Mouse (Mus musculus) macrophage (primary cell): ENCODE data around the gene Kif6. TPM values are rescaled to one million over a fixed set of nuclear protein-coding genes. Genes with fewer than 3 reads are reported as not detected.

Experiments used
- H3K27ac ChIP-seq: fragments of 350-480 bp; formaldehyde crosslinking; 2 replicates; pipeline ENCODE4 v1.9.0; 2021
- H3K36me3 ChIP-seq: fragments of 350-480 bp; formaldehyde crosslinking; 2 replicates; pipeline ENCODE4 v1.9.0; 2021; ENCODE audit errors: inconsistent target
- H3K4me3 ChIP-seq: fragments of 350-480 bp; formaldehyde crosslinking; 2 replicates; pipeline ENCODE4 v1.9.0; 2021; ENCODE audit errors: inconsistent target
- H3K79me2 ChIP-seq: fragments of 350-480 bp; formaldehyde crosslinking; 2 replicates; pipeline ENCODE4 v1.9.0; 2021; ENCODE audit errors: inconsistent target
- WGBS: methylation state at CpG from one replicate; pipeline ENCODE4 v1.1.7; 2026; ENCODE audit warnings: inconsistent platforms; ENCODE audit not compliant: missing documents; 5-methylcytosine and 5-hydroxymethylcytosine counted together
- polyA plus RNA-seq: library from polyadenylated mRNA; stranded (reverse); fragments of 250-400 nt; gene quantifications from 3 replicates; pipeline ENCODE4 v1.2.4, GENCODE M21; 2018; ENCODE audit warnings: inconsistent platforms

Kif6 gene
- polyA plus RNA-seq, 1 experiment from 2014 or later: not detected

DNA sequence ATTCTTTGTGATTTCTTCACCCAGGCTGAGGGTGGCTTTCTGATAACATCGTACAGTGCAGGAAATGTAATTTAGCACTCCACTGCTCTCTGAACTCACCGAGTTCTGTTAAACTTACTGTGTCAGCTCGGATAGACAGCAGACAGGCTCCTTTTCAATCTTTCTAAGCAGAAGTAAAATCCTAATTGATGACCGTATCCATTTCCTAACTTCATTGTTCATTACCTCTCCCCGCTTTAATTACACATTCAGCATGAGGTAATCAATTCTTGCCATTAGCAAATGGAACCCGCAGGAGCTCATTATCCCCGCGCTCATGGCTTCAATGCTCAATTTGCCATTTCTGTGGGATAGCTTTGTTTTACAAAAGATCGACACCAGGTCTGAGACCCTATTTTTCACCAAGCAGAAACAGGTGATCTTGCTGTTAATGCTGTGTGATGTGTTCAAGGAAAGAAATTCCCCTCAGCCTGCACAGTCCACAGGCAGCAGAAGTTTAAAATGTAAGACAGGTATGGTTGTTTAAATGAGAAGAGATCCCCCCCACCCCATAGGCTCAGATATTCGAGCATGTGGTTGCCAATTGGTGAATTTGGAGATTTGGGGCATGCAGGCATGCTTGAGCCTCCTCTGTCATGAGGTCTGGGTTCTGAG is 152.9 kb downstream of the Kif6 start:
- H3K27ac ChIP-seq: no peak overlapping the region
- no peak overlapping the region for H3K4me3 ChIP-seq
- WGBS: 74% methylated on average over 10 of the region's 10 CpGs
- no peaks in the 10 kb centered on the region for H3K79me2 ChIP-seq
- H3K36me3 ChIP-seq: no peaks in the 10 kb centered on the region

DNA sequence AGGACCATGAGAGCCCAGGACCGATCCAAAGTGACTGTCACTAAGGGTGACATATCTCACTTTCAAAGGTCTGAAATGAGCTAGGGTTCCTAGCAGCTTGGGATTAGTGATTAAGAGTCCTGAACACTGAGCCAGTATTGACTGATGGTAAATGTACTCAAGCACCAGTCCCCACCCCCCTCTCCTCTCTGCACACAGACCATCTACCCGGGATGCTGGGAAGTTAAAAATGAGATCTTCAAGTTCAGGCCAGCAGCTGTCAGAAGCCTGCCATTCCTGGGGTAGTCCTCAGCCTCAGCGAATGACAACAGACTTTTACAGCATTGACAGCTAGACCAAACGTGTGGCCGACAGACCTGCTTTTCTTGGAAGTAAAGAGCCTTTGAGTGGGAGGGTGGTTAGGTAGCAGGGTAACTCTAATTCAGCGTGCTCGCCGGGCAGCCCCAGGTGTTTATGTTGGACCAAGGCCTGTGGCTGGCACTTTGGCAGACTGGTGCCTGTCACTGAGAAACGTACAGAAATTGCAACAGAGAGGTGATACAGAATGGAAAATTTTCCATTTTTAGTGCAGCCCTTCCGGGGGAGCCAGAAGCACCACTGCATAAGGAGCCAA is 156.9 kb downstream of the Kif6 start:
- 84% methylated on average over 10 of the region's 10 CpGs for WGBS
- H3K36me3 ChIP-seq: no peaks in the 10 kb centered on the region
- no peak overlapping the region for H3K4me3 ChIP-seq

DNA sequence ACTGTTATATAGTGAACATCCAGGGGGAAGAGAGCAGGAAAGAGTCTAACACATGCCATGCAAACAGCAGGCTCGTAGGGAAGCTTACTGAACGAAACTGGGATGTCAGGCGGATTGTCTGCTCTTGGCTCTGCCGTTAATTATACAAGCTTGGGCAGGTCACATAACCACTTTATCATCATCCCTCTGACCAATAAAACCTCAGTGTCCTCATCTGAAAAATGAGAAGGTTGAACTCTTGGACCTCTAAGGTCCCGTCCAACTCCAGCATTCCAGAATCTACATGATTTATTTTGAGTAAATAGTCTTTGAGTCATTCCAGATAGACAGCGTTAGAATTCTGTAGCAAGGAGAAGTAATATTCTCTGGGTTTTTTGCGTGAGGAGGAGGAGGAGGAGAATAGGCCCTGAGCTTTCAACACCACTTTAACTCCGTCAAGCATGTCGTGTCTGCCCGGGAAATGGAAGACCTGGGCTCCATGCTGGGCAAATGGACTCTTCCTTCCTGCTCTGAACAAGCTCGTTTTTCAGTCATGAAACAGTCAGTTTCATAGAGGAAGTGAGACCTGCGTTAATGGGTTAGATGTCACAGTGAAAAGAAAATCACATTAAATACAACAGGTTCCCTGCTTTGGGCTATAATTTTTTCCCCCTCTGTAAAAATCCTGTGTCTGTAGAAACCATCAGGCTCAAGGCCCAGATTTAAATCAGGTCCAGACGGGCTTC is 162.3 kb downstream of the Kif6 start:
- no peaks in the 10 kb centered on the region for H3K79me2 ChIP-seq
- no peaks in the 10 kb centered on the region for H3K36me3 ChIP-seq
- WGBS: 60% methylated on average over 13 of the region's 13 CpGs
- no peak overlapping the region for H3K27ac ChIP-seq
- H3K4me3 ChIP-seq: no peak overlapping the region

More for the DNA sequence above, 156.9 kb downstream of the Kif6 start:
- H3K79me2 ChIP-seq: no peaks in the 10 kb centered on the region
- no peak overlapping the region for H3K27ac ChIP-seq

DNA sequence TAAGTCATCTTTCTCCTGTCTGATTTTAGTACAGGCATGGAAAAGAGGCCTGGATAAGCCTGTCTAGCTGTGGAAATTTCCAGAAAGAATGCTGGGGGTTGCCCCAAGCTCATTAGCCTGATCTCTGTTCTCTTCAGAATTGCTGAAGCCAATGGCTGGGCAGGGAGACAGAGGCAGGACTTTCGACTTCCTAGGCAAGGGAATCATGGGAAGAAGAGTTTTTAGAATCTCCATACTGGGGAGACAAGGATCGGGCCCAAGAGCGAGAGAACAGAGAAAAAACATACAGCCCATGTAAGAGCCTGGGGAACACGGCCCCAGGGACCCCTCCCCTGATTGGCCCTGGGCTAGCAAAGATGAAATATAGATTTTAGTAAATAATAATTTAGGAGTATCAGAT is 164.1 kb downstream of the Kif6 start:
- 94% methylated on average over 4 of the region's 4 CpGs for WGBS
- Histone ChIP-seq H3K4me3 (no peak overlapping the region), H3K36me3 (no peaks in the 10 kb centered on the region), H3K27ac (no peak overlapping the region), H3K79me2 (no peaks in the 10 kb centered on the region)

DNA sequence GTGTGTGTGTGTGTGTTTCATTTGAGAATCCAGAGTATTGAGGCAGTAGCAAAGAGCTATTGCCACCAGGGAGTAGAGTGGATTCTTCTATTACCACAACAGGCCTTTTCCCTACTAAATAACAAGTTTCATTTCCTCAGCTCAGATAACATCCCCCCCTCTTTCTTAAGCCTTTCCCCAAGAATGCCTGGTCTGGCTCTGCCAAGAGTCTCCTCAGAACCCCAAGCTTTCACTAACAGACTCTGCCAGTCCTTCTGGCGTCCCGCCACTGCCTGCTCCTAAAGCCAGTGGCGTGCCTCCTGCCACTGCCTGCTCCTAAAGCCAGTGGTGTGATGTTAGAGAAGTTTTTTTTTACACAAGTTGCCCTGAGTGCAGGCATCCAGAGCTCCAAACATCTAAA is 164.6 kb downstream of the Kif6 start:
- Histone ChIP-seq H3K79me2 (no peaks in the 10 kb centered on the region), H3K4me3 (no peak overlapping the region), H3K27ac (no peak overlapping the region), H3K36me3 (no peaks in the 10 kb centered on the region)
- WGBS: 88% methylated on average over 3 of the region's 3 CpGs

DNA sequence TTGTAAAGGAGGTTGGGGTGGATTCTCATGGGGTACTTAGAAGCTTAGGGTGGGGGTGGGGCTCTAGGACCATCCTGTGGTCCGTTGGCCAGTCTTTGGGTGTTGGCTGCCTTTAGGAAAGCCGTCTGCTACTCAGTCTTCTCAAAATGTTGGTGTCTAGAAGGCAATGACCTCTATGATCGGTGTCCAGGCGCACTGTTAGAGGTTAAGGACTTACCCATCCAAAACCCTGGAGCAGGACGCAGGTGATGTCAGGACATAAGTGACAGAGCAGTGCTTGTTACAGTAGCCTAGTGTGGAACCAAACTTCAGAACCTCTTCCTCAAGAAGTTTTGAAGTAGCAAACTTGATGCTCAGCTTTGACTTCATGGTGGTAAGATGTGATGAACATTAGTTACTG is 170.9 kb downstream of the Kif6 start:
- no peaks in the 10 kb centered on the region for H3K79me2 ChIP-seq
- no peak overlapping the region for H3K27ac ChIP-seq
- H3K4me3 ChIP-seq: no peak overlapping the region
- 80% methylated on average over 5 of the region's 5 CpGs for WGBS
- no peaks in the 10 kb centered on the region for H3K36me3 ChIP-seq

DNA sequence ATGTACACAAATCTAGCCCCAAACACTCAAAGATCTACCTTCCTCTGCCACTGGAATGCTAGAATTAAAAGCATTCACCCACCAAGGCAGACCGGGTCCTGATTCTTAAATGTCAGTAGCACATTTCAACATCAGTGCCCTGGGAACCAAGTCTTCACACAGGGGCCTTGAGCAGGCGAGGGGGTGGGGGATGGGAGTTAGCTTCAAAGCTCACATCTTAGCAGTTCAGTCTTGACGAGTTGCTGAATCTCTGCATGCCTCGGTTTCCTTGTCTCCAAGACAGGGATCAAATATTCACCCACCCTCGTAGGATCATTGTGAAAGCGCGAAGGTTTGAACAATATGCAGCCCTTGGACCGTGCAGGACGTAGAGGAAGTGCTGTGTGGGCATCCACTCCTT is 172.4 kb downstream of the Kif6 start:
- 79% methylated on average over 9 of the region's 9 CpGs for WGBS
- no peak overlapping the region for H3K4me3 ChIP-seq

DNA sequence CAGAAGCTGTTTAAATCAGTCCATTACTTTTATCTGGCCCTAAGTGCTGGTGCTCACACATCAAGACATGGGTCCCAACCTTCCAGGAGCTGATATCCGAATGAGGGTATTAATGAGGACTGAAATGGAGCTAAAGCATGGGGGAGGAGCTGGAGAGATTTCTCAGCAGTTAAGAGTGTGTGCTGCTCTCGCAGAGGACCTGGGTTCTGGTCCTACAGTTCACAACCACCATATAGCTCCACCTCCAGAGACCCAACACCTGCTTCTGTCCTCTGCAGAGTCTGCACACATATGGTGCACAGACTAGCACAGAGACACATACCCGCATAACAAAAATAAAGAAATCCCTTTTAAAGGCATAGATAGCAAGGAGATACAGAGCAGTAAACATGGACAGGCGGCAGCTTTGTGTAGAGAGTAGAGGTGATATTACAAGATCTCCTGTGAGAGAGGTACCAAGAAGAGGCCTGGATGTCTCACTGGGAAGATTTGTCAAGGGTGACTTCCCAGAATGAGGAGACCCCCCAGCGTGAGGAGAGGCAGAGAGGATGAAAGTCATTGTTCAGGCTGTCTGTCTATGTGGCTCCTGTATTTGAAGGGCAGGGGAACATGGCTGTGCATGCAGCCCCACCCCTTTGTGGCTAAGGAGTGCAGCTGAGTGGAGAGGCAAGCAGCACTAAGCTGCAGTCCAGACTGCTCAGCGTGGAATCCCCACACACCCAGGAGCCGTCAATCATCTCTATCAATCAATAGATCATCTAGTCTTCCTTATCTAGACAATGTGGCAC is 173.4 kb downstream of the Kif6 start:
- Histone ChIP-seq H3K79me2 (no peaks in the 10 kb centered on the region), H3K36me3 (no peaks in the 10 kb centered on the region), H3K27ac (no peak overlapping the region), H3K4me3 (no peak overlapping the region)
- 84% methylated on average over 7 of the region's 7 CpGs for WGBS

More for the DNA sequence above, 172.4 kb downstream of the Kif6 start:
- H3K79me2 ChIP-seq: no peaks in the 10 kb centered on the region
- H3K36me3 ChIP-seq: no peaks in the 10 kb centered on the region
- no peak overlapping the region for H3K27ac ChIP-seq

DNA sequence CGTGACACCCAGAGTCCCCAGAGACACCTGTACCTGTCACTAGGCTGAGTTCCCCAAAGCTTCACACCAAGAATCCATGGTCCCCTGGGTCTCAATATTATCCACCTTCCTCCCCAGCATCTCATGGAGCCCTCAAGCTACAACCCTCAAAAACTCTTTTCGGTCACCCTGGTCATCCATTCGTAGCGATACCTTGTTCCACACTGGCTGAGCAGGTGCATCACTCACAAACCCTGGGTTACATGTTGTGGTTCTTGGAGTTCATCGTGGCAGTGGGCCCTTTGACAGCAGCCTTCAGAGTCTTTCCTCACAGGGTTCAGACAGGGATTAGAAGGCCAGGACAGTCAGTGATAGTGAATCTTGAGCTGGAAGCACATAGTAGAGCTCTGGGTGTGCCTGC is 176.6 kb downstream of the Kif6 start:
- no peaks in the 10 kb centered on the region for H3K79me2 ChIP-seq
- no peak overlapping the region for H3K27ac ChIP-seq
- 94% methylated on average over 5 of the region's 5 CpGs for WGBS

DNA sequence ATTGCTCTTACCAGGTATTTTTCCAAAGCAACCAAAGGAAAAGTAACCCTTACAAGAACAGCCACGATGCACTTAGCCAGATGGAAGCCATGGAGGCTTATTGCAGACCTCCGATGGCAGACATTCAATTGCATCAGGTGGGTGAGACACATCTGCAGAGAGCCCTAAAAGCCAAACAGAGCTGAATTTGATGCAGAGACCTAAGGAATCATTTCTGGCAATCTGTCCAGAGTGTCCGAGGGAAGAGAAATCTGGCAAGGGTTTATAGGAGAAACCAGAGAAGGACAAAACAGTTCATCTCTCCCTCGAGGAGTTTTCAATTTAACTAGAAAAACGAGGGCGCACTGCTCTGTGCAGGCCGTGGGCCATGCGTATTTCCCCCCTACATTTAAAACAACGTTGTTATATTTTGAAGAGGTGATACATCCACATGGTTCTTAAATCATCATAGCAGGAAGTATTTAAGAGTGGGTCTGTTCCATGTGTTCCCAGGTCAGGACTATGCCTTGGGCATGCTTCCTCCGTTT is 177.3 kb downstream of the Kif6 start:
- no peaks in the 10 kb centered on the region for H3K79me2 ChIP-seq
- H3K36me3 ChIP-seq: no peaks in the 10 kb centered on the region
- 87% methylated on average over 10 of the region's 10 CpGs for WGBS
- no peak overlapping the region for H3K27ac ChIP-seq
- H3K4me3 ChIP-seq: no peak overlapping the region

More for the DNA sequence above, 176.6 kb downstream of the Kif6 start:
- Histone ChIP-seq H3K36me3 (no peaks in the 10 kb centered on the region), H3K4me3 (no peak overlapping the region)

DNA sequence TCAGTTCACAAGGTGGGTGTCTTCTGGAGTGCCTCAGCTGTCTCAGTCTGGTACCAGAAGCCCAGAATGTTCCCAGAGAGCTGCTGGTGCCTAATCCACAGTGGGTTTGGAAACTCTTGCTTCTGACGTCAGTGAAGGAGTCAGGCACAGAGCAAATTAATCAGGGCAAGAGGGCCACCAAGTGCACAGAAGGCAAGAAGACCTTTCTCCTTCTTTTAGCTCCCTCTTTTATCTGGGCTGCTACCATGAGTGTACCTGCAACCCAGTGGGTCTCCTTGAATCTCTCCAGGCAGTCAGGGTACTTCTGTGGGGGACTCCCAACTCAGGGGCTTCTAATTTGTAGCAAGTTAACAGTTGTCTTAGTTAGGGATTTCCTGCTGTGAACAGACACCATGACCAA is 178.0 kb downstream of the Kif6 start:
- Histone ChIP-seq H3K27ac (no peak overlapping the region), H3K79me2 (no peaks in the 10 kb centered on the region), H3K36me3 (no peaks in the 10 kb centered on the region), H3K4me3 (no peak overlapping the region)
- WGBS: 100% methylated on average over 1 of the region's 1 CpGs

DNA sequence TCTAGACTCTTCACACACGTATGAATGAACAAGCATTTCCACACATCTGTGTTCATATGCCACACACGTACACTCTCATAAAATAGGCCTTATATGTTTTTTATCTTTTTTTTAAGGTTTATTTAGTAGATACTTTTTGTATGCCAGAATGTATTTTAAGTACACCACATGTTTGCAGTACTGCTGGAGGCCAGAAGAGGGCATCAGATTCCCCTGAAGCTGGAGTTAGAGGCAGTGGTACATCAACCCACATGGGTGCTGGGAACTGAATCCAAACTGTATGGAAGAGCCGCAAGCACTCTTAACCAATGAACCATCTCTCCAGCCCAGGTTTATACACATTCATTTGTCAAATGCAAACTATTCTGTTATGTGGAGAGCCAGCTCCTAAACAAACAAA is 179.0 kb downstream of the Kif6 start:
- H3K79me2 ChIP-seq: no peaks in the 10 kb centered on the region
- H3K4me3 ChIP-seq: no peak overlapping the region
- 95% methylated on average over 3 of the region's 3 CpGs for WGBS
- no peak overlapping the region for H3K27ac ChIP-seq
- no peaks in the 10 kb centered on the region for H3K36me3 ChIP-seq

DNA sequence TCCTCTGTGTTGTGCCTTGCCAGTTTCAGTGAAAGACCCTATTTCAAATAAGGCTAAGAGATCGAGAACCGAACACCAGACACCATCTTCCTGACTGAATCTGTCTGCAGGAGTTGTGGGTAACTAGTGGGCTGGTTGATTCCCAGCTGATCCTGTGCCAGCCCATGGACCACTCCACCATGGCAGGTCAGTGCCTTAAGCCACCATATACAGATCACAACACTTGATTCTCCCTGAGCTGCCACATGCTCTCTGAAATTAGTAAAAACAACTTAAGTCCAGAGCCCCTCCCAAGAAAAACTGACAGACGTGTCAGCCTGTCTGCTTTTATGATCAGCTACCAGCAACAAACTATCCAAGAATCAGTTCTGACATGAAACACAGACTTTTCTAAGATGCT is 180.3 kb downstream of the Kif6 start:
- H3K27ac ChIP-seq: no peak overlapping the region
- no peaks in the 10 kb centered on the region for H3K36me3 ChIP-seq
- WGBS: 90% methylated on average over 3 of the region's 3 CpGs
- H3K4me3 ChIP-seq: no peak overlapping the region
- no peaks in the 10 kb centered on the region for H3K79me2 ChIP-seq

DNA sequence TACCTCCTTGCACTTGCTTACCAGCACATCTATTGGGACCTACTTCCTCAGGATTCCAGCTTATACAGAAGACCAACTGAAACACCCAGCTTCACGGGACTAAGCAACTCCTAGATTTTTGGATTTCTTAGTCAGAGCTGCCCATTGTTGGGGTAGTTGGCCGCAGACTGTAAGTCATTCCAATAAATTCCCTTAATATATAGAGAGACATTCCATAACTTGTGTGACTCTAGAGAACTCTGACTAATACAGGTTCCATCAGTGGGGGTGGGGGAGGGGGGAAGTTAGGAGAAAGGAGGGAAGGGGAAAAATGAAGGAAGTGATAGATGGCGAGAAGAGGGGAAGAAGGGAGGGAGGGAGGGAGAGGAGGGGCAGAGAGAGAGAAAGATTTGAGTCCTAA is 181.2 kb downstream of the Kif6 start:
- 70% methylated on average over 3 of the region's 3 CpGs for WGBS
- H3K4me3 ChIP-seq: no peak overlapping the region
- no peaks in the 10 kb centered on the region for H3K36me3 ChIP-seq
- no peaks in the 10 kb centered on the region for H3K79me2 ChIP-seq
- no peak overlapping the region for H3K27ac ChIP-seq
